Mouse (Mus musculus): Measurements from ENCODE around the gene Ptpn21. TPM values are rescaled to one million over a fixed set of nuclear protein-coding genes. Genes with fewer than 3 reads are reported as not detected.

Gene Ptpn21
- total RNA-seq, 2 experiments from 2014 or later: 7.5 to 7.6 TPM

DNA sequence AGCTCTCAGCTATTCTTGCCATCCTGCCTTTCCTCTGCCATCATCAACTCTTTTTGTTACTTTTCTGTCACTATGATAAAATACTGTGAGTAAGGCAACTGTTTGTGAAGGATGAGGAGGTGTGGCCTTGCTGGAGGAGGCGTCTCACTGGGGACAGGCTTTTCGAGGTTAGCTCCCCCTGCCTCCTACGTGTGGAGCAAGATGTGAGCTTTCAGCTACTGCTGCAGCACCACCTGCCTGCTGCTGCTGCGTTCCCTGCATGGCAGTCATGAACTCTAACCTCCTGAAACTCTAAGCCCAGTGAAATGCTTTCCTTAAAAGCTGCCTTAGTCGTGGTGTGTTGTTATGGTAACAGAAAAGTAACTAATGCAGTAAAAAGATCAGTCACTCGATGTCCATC, 63.3 kb downstream of the Ptpn21 start:
- intact Hi-C loops (cut with DNase I): loop anchor here (10.0 kb wide), 1 partner anchor 61 kb away; the partner anchor contains the start of gene Ptpn21
- DNase-seq (ENCODE audit: low spot score in 2 of 2): no peak

DNA sequence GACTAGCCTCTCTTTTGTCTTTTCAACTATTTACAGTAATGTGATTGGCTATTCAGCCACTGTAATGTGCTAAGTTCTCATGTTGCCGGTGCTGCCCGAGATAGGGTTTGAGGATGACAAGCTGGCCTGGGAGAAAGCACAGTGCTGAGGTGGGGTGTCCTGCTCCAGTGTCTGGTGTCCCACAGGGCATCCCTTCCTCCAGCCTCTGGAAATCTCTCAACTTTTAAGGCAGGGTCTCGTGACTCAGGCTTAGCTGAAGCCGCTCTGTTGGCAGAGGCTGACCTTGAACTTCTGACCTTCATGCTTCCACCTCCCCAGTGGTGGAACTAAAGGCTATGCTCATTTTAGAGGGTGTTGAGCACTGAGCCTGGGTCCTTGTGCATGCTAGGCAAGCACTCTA, 66.8 kb downstream of the Ptpn21 start:
- no peak for DNase-seq (ENCODE audit: low spot score in 2 of 2)
- intact Hi-C loops (cut with DNase I): loop anchor here (10.0 kb wide), 1 partner anchor 64 kb away; the partner anchor contains the start of gene Ptpn21

DNA sequence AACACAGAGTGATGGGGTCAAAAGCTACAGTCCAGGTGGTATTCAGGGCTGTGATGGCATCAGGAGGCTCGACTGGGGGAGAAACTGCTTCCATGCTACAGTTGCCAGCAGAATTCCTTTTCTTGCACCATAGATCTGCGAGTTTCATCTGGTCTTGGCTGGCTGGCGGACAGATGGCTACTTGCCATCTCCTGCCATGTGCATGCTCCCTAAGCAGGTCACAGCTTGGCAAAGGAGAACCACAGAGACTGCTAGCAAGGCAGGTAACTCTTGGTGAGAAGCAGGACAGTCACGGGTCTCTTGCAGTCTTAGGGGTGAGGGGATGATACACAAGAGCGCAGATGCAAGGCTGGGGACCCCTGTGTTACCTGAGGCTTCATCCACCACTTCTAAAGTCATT, 67.3 kb downstream of the Ptpn21 start:
- DNase-seq (ENCODE audit: low spot score in 2 of 2): no peak
- intact Hi-C loops (cut with DNase I): loop anchor here (10.0 kb wide), 1 partner anchor 65 kb away; the partner anchor contains the start of gene Ptpn21

DNA sequence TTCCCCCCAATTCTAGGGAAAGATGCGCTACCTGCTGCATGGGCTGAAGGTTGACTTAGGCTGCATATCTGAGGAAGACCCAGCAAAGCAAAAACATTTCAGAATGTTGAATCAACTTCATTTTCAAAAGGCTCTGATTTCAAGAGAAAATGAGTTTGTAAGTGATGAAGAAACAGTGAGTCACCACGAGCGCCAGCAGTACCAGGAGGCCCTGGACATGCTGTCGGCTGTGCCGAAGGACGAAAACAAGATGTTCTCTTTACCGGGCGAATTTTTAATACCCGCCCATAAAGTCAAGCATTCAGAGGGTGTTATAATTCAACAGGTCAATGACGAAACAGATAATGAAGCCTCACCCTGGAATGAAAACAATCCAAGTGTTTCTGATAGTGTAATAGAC, 68.1 kb downstream of the Ptpn21 start:
- intact Hi-C loops (cut with DNase I): no loop called here
- no peak for DNase-seq (ENCODE audit: low spot score in 2 of 2)

DNA sequence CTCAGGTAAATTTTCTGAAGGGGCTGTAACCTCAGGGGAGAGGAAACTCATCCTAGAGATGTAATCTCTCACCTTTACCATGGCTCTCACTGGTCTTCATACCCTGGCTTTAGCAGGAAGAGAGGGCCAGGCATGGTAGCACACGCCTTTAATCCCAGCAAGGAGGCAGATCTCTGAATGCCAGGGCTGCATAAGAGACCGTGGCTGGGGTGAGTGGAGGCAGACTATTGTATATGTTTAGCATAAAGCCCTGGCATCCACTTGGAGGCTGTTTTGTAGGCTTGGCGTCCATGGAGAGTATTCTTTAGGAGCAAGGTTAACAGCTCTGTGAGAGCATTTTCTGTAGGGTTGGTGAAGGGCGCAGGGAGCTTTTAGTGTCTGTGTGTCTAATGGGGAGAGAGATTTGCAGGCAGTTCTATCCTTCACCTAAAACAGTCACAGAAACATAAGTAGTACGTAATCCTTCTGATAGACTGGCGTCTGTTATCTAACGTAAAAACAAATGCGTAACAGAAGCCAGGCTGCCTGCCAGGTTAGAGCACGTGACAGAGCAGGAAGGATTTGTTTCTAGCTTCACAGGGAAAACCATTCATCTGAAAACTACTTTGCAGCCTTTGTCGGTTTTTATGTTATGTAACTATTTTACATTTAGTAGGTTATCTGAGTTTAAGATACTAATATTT, 68.9 kb downstream of the Ptpn21 start:
- intact Hi-C loops (cut with DNase I): no loop called here
- peak; percentile 70 to 87 for DNase-seq (ENCODE audit: low spot score in 2 of 2)

DNA sequence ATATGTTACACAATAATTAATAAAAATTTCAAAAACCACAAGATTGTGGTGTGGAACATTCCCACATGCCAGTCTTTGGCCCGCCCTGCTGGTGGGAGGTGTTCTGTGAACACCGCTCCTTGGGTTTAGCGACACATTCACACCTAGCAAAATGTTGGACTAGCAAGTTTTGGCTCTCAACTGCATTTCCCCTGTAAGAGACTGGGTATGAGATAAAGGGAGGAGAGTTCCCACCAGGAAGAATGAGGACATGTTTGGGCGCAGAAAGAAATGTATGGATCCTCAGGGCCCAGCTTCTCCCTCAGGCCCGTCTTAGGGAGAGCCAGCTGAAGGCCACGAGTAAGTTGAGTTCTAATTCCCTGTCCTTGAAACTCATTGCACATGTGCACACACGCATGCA, 74.6 kb downstream of the Ptpn21 start:
- DNase-seq (ENCODE audit: low spot score in 2 of 2): no peak
- intact Hi-C loops (cut with DNase I): no loop called here

DNA sequence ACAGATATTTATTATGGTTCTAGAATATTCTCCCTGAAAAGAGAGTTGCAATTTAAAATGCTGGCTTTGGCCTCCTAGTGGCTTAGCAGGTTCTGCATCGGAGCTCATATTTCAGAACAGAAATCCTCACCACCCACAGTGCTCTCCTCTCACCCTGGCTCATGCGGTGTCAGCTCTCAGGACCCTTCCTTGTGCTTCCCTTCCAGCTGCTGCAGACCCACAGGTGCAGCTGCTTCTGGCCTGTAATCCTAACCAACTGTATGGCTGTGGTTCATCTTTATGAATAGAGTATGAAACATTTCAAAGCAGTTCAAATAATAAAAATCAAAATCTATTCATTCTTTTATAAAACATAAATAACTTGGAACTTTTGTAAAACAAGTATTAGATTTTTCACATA, 80.3 kb downstream of the Ptpn21 start:
- intact Hi-C loops (cut with DNase I): no loop called here
- no peak for DNase-seq (ENCODE audit: low spot score in 2 of 2)

DNA sequence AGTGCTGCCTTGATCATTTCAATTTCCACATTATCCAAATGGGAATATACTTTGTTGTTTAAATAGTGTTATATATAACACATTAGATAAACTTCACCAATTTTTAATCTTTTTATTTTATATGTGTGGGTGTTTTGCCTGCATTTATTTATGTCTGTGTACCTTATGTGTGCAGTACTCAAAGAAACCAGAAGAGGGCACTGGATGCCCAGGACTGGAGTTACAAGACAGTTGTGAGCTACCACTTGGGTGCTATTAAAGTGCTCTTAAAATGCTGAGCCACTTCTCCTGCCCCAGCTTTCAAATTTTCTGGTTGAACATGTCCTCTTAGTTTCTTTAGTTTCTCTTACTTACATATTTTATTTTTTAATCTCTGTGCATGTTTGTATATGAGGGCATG, 92.4 kb downstream of the Ptpn21 start:
- no peak for DNase-seq (ENCODE audit: low spot score in 2 of 2)
- intact Hi-C loops (cut with DNase I): no loop called here

DNA sequence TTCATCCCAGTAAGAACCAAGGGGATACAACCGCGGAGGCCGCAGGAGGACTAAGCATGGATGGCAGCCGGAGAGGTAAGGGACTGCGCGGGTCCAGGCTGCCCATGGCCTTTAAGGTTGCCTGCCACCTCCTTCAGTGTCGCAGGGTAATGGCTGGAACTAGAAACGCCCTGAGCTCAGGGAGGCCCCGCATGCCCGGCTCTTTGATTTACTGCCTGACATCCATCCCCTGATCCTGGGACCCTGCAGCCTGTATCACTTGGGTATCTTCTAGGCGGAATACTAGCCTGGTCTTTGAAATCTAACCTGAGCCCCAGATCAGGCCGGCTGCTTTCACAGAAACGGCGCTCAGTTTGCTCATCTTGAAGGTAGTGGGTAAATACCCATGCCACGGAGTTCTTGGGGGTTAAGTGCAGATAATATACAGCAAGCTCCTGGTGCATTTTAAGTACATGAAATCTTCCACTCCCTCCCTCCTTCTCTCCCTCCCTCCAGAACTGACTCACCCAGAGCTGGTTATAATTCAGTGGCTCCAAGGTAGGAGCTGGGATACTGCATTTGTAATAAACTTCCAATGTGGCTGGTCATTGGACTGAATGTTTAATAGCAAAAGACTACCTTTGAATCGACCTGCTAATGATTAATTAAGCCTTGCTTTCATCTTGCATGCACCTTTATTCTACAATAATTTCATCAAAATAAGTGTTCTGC, 108.8 kb downstream of the Ptpn21 start:
- peak; percentile 9 to 23 for DNase-seq (ENCODE audit: low spot score in 2 of 2)
- intact Hi-C loops (cut with DNase I): loop anchor here (10.0 kb wide), 1 partner anchor 304 kb away; no protein-coding TSS in a partner anchor

DNA sequence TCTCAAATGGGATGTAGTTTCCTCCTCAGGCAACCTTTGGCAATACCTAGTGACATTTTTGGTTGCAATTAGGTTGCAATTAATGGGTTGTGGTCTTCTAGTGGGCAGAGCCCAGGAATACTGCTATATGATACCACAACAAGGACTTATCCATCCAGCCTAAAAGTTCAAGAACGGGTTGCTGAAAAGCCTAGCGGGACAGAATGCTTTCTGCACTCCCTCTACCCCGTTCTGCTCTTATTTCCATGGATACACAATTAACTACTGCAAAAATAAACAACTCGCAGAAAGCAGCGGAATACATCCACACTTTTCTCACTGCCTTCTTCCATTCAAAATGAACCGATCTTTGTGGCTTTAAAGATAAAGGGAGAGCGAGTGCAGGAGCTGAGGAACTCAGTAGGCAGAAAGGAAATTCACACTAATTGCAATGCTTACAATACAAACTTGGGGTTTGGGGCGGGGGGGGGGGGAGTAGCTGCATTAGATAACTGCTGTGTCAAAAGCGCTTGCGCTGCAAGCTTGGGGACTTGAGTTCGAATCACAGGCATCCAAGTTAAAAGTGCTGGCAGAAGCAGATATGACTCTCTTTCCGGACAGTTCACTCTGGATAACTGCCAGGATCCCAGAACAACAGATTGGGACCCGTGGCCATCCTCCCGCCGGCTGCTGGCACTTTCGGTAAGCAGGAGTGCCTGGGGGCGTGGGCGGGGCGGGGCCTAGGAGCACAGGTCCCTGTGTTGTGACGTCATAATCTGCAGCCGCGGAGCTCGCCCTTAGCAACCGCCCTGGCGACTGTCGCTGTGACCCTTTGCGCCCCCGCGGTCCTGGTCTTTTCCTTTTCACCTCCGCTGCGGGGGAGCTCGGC, 109.6 kb downstream of the Ptpn21 start, which contains the start of gene Spata7:
Spata7 (plus strand) TSS at position 766 of the 868 bp plus-strand sequence.
- intact Hi-C loops (cut with DNase I): loop anchor here (10.0 kb wide), 1 partner anchor 303 kb away; no protein-coding TSS in a partner anchor
- DNase-seq (ENCODE audit: low spot score in 2 of 2): peak; percentile 83 to 91

Other genes starting within 250 kb of the Ptpn21 start
- 10 to 100 TPM; 22.8 to 26.2 TPM for gene Kcnk10, start 159.1 kb downstream of the Ptpn21 start, total RNA-seq (2021)
- gene Spata7, start 109.2 kb downstream of the Ptpn21 start, total RNA-seq (2021): 10 to 100 TPM; 32.6 to 32.8 TPM
- 10 to 100 TPM; 92.6 to 96.6 TPM for gene Zc3h14, start 9.6 kb upstream of the Ptpn21 start, total RNA-seq (2021)
- gene Eml5, start 164.1 kb upstream of the Ptpn21 start, total RNA-seq (2021): 10 to 100 TPM; 58.2 to 59.7 TPM
- gene Ttc8, start 183.2 kb upstream of the Ptpn21 start, total RNA-seq (2021): 10 to 100 TPM; 35.5 to 36.2 TPM

Data from left cerebral cortex, postnatal 14 days (tissue).